Mouse (Mus musculus) neural tube, embryonic 15.5 days (tissue): ENCODE measurements around the gene Olfr678. TPM values are rescaled to one million over a fixed set of nuclear protein-coding genes. Genes with fewer than 3 reads are reported as not detected.
"Not testable (repeated sequence)": the region's sequence is repeated elsewhere in the genome, so short reads cannot be mapped to it uniquely, and the experiment has no call there.

ENCODE experiments used
- ATAC-seq: fragments of 200-750 bp; cut with Nextera tagmentation; 2 replicates; pipeline ENCODE4 v1.8.0; 2017; ENCODE audit warnings: mild to moderate bottlenecking, moderate TSS enrichment, moderate library complexity; ENCODE audit not compliant: low FRiP score
- H3K27ac ChIP-seq: fragments of 300-500 bp; sonication (generic); replicated peaks from 2 replicates; pipeline ENCODE4 v1.5.1; 2015; ENCODE audit warnings: mild to moderate bottlenecking, inconsistent platforms
- H3K27me3 ChIP-seq: fragments of 300-500 bp; sonication (generic); replicated peaks from 2 replicates; pipeline ENCODE4 v1.6.1; 2015; ENCODE audit warnings: inconsistent platforms
- H3K36me3 ChIP-seq: fragments of 300-500 bp; sonication (generic); 2 replicates; pipeline ENCODE4 v1.6.1; 2015; ENCODE audit warnings: inconsistent platforms
- H3K4me1 ChIP-seq: fragments of 300-500 bp; sonication (generic); 2 replicates; pipeline ENCODE4 v1.6.1; 2015; ENCODE audit warnings: inconsistent platforms
- H3K4me2 ChIP-seq: fragments of 300-500 bp; sonication (generic); 2 replicates; pipeline ENCODE4 v1.6.1; 2015; ENCODE audit warnings: inconsistent platforms, mild to moderate bottlenecking, moderate library complexity
- H3K4me3 ChIP-seq: fragments of 300-500 bp; sonication (generic); replicated peaks from 2 replicates; pipeline ENCODE4 v1.5.1; 2015; ENCODE audit warnings: mild to moderate bottlenecking, inconsistent platforms
- H3K9ac ChIP-seq: fragments of 300-500 bp; sonication (generic); replicated peaks from 2 replicates; pipeline ENCODE4 v1.6.1; 2015; ENCODE audit warnings: mild to moderate bottlenecking, inconsistent platforms
- H3K9me3 ChIP-seq: fragments of 300-500 bp; sonication (generic); replicated peaks from 2 replicates; pipeline ENCODE4 v1.6.1; 2016; ENCODE audit warnings: inconsistent platforms
- WGBS: fragments of 180-500 bp; shearing (Covaris S2); methylation state at CpG from one replicate; pipeline ENCODE4 v1.1.7; 2015; ENCODE audit warnings: mixed read lengths; 5-methylcytosine and 5-hydroxymethylcytosine counted together
- polyA plus RNA-seq: library from polyadenylated mRNA; unstranded; fragments of >200 nt; fragmentation: Nextera tagmentation; extraction: Ambion mirVana; gene quantifications from 2 replicates; pipeline ENCODE4 v1.2.1, GENCODE M21; 2015

Olfr678 gene
- not detected in 2 replicates for polyA plus RNA-seq

- no peaks in the 10 kb centered on the region for H3K27me3 ChIP-seq
- no peak within 1 kb of the TSS for H3K9ac ChIP-seq
- H3K9me3 ChIP-seq, result no peaks in the 10 kb centered on the region
- no peak within 1 kb of the TSS for H3K27ac ChIP-seq
- H3K36me3 ChIP-seq, result no peaks in the 10 kb centered on the region
- no peak within 1 kb of the TSS for H3K4me3 ChIP-seq
- WGBS, result 95% methylated on average over 1 of the region's 1 CpGs
- no peak for ATAC-seq
- no peak within 1 kb of the TSS for H3K4me2 ChIP-seq
- H3K4me1 ChIP-seq, result no peaks in the 10 kb centered on the region
These were observed at the start of gene Olfr678 for GRCm38 (mm10) chr7:105064175-105064574. TSS of gene Olfr678 (plus strand) at chr7:105064475.

- no peak for ATAC-seq
- H3K9ac ChIP-seq, result no peak overlapping the region
- H3K27ac ChIP-seq, result no peak overlapping the region
- 72% methylated on average over 1 of the region's 1 CpGs for WGBS
- H3K36me3 ChIP-seq, result no peaks in the 10 kb centered on the region
- H3K27me3 ChIP-seq, result no peaks in the 10 kb centered on the region
- no peak overlapping the region for H3K4me3 ChIP-seq
- no peaks in the 10 kb centered on the region for H3K4me1 ChIP-seq
- H3K9me3 ChIP-seq, result no peaks in the 10 kb centered on the region
- H3K4me2 ChIP-seq, result no peak overlapping the region
These were observed 41.7 kb upstream of the Olfr678 start for GRCm38 (mm10) chr7:105022530-105022929.

DNA sequence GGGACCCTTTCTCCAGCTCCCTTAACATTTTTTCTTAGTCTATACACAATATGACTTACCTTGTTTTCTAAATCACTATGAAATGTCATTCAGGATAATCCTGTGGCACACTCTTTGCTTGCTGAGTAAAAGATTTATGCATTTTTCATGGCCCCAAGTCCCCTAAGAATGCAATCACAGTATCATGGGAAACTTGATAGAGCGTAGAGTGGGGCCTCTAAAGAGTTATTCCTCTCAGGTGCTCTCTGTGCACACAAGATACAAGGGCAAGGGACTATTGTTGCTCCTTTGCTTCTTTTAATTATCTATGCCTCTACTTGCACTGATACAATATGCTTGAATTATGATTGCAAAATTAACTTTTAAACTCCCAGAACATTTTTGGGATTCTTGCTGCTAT, 35.9 kb upstream of the Olfr678 start, which contains the start of gene Olfr675:
Gene Olfr675 (minus strand): TSS at position 101 of the 400 bp plus-strand sequence.
- no peaks in the 10 kb centered on the region for H3K4me1 ChIP-seq
- no peaks in the 10 kb centered on the region for H3K27me3 ChIP-seq
- ATAC-seq, result no peak
- no peak within 1 kb of the TSS for H3K9ac ChIP-seq
- H3K36me3 ChIP-seq, result no peaks in the 10 kb centered on the region
- WGBS, result 72% methylated on average over 1 of the region's 1 CpGs
- no peaks in the 10 kb centered on the region for H3K9me3 ChIP-seq
- H3K4me2 ChIP-seq, result no peak within 1 kb of the TSS
- no peak within 1 kb of the TSS for H3K27ac ChIP-seq
- no peak within 1 kb of the TSS for H3K4me3 ChIP-seq

DNA sequence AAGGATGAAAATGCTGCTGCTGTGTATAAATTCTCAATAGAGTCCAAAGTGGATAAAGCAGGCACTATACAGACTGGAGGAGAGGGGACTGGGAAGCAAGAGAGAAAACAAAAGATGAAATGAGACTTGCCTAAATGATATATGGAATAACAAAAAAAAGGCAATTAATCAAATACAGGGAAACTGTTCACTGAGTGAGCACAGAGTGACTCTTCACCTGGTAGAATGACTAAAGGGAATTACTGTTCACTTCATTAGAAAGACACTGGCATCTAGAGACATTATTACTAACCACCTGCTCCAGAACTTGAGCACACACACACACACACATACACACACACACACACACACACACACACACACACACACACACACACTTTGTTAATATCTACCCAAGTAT, 31.9 kb upstream of the Olfr678 start, which contains the start of gene Olfr676:
Gene Olfr676 (plus strand): TSS at position 301 of the 400 bp plus-strand sequence.
- Histone ChIP-seq H3K36me3 (no peaks in the 10 kb centered on the region), H3K9me3 (no peaks in the 10 kb centered on the region), H3K4me1 (no peaks in the 10 kb centered on the region), H3K4me2 (no peak within 1 kb of the TSS), H3K27ac (no peak within 1 kb of the TSS), H3K9ac (no peak within 1 kb of the TSS), H3K4me3 (no peak within 1 kb of the TSS), H3K27me3 (no peaks in the 10 kb centered on the region)
- ATAC-seq, result no peak

- H3K4me2 ChIP-seq, H3K4me3 ChIP-seq, H3K9ac ChIP-seq, H3K36me3 ChIP-seq, H3K4me1 ChIP-seq, H3K27ac ChIP-seq, ATAC-seq, H3K27me3 ChIP-seq, H3K9me3 ChIP-seq: not testable (repeated sequence)
- 50% methylated on average over 5 of the region's 5 CpGs for WGBS
These were observed 30.4 kb upstream of the Olfr678 start for GRCm38 (mm10) chr7:105033836-105034235.

DNA sequence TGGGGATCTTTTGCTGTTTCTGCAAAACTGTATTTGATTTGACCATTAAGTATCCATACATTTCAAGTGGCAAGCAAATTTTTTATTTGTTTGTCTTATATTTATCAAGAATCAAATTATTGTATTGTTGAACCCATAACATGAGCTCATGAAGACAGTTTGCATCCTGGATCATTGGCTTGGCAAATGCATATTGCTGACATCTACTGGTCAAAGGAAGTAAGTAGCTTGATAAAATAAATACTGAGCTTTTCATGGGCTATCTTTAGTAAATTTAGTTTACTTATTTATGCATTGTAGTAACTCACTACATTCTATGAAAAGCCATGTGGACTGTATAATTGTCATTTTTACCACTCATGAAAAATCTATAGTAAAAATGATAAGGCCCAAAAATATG, 5.3 kb upstream of the Olfr678 start:
- ATAC-seq, result no peak
- Histone ChIP-seq H3K36me3 (no peaks in the 10 kb centered on the region), H3K27me3 (no peaks in the 10 kb centered on the region), H3K27ac (no peak overlapping the region), H3K9me3 (no peaks in the 10 kb centered on the region), H3K4me1 (no peaks in the 10 kb centered on the region), H3K9ac (no peak overlapping the region), H3K4me2 (no peak overlapping the region), H3K4me3 (no peak overlapping the region)

DNA sequence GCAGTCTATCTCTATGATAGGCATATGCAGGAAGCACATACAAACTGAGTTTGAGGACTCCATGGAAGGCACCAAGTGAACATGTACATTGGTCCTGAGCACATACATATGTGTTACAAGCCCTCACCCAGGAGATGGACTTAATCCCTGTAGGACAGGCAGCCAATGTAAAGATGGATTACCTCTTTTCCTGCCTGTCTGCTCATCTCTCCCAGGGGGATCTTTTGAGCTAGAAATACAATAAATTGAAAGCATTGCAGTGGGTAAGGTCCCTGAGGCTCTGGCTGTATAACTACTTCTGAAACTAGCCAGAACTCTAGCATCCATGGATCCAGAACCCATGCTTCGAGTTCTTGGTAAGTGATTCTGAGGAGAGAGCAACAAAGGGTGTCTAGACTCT, 16.6 kb downstream of the Olfr678 start, which contains the start of gene Olfr679:
Gene Olfr679 (plus strand): TSS at position 301 of the 400 bp plus-strand sequence.
- no peaks in the 10 kb centered on the region for H3K36me3 ChIP-seq
- no peak within 1 kb of the TSS for H3K4me2 ChIP-seq
- 70% methylated on average over 1 of the region's 1 CpGs for WGBS
- no peaks in the 10 kb centered on the region for H3K4me1 ChIP-seq
- H3K9ac ChIP-seq, result no peak within 1 kb of the TSS
- no peaks in the 10 kb centered on the region for H3K9me3 ChIP-seq
- no peak within 1 kb of the TSS for H3K27ac ChIP-seq
- H3K4me3 ChIP-seq, result no peak within 1 kb of the TSS
- ATAC-seq, result no peak
- H3K27me3 ChIP-seq, result no peaks in the 10 kb centered on the region

GRCm38 (mm10) chr7:105092717-105093116, 28.4 kb downstream of the Olfr678 start, which contains the start of gene Olfr680-ps1:
TSS of gene Olfr680-ps1 (minus strand) at chr7:105092817.
- H3K4me1 ChIP-seq, H3K9ac ChIP-seq, ATAC-seq, H3K4me2 ChIP-seq, H3K4me3 ChIP-seq, H3K36me3 ChIP-seq, H3K27ac ChIP-seq, H3K9me3 ChIP-seq, H3K27me3 ChIP-seq: not testable (repeated sequence)

GRCm38 (mm10) chr7:105116536-105116935, 52.3 kb downstream of the Olfr678 start, which contains the start of gene Olfr681:
TSS of gene Olfr681 (plus strand) at chr7:105116836.
- H3K4me1 ChIP-seq, result no peaks in the 10 kb centered on the region
- no peaks in the 10 kb centered on the region for H3K9me3 ChIP-seq
- ATAC-seq, result no peak
- H3K36me3 ChIP-seq, result no peaks in the 10 kb centered on the region
- no peak within 1 kb of the TSS for H3K9ac ChIP-seq
- no peak within 1 kb of the TSS for H3K27ac ChIP-seq
- H3K4me2 ChIP-seq, result no peak within 1 kb of the TSS
- no peaks in the 10 kb centered on the region for H3K27me3 ChIP-seq
- no peak within 1 kb of the TSS for H3K4me3 ChIP-seq

Other genes starting within 250 kb of the Olfr678 start
- gene Usp17lb, start 221.9 kb upstream of the Olfr678 start, polyA plus RNA-seq, result not detected in 2 replicates
- gene Usp17la, start 207.5 kb upstream of the Olfr678 start, polyA plus RNA-seq, result not detected in 2 replicates
- not detected in 2 replicates for gene Olfr665, start 186.4 kb upstream of the Olfr678 start, polyA plus RNA-seq
- not detected in 2 replicates for gene Olfr666, start 168.5 kb upstream of the Olfr678 start, polyA plus RNA-seq
- not detected in 2 replicates for gene Olfr667, start 143.0 kb upstream of the Olfr678 start, polyA plus RNA-seq
- not detected in 2 replicates for gene Olfr668, start 136.4 kb upstream of the Olfr678 start, polyA plus RNA-seq
- not detected in 2 replicates for gene Olfr669, start 130.2 kb upstream of the Olfr678 start, polyA plus RNA-seq
- gene Olfr670, start 101.9 kb upstream of the Olfr678 start, polyA plus RNA-seq, result not detected in 2 replicates
- not detected in 2 replicates for gene Olfr671, start 85.3 kb upstream of the Olfr678 start, polyA plus RNA-seq
- gene Olfr672, start 62.4 kb upstream of the Olfr678 start, polyA plus RNA-seq, result not detected in 2 replicates
- gene Olfr675, start 36.0 kb upstream of the Olfr678 start, polyA plus RNA-seq, result not detected in 2 replicates
- not detected in 2 replicates for gene Olfr676, start 31.8 kb upstream of the Olfr678 start, polyA plus RNA-seq
- gene Olfr677, start 13.1 kb upstream of the Olfr678 start, polyA plus RNA-seq, result not detected in 2 replicates
- gene Olfr679, start 16.7 kb downstream of the Olfr678 start, polyA plus RNA-seq, result not detected in 2 replicates
- not detected in 2 replicates for gene Olfr680-ps1, start 28.3 kb downstream of the Olfr678 start, polyA plus RNA-seq
- not detected in 2 replicates for gene Olfr681, start 52.4 kb downstream of the Olfr678 start, polyA plus RNA-seq
- gene Olfr683, start 82.5 kb downstream of the Olfr678 start, polyA plus RNA-seq, result not detected in 2 replicates
- gene Olfr684, start 99.2 kb downstream of the Olfr678 start, polyA plus RNA-seq, result not detected in 2 replicates
- gene Olfr685, start 121.5 kb downstream of the Olfr678 start, polyA plus RNA-seq, result not detected in 2 replicates
- not detected in 2 replicates for gene Olfr686, start 143.0 kb downstream of the Olfr678 start, polyA plus RNA-seq
- gene Olfr688, start 223.6 kb downstream of the Olfr678 start, polyA plus RNA-seq, result not detected in 2 replicates
- not detected in 2 replicates for gene Olfr689, start 246.7 kb downstream of the Olfr678 start, polyA plus RNA-seq